Mouse (Mus musculus) heart, adult 2 months (tissue): ENCODE results near the gene Dab1. TPM values are rescaled to one million over a fixed set of nuclear protein-coding genes. Genes with fewer than 3 reads are reported as not detected.

Experiments
- DNase-seq, 2 experiments: peaks; one replicate each; pipeline ENCODE4 v3.0.0; 2021
- H3K27ac ChIP-seq: fragments of 200-600 bp; 2 replicates; pipeline ENCODE4 v1.8.1; 2022
- H3K27me3 ChIP-seq: fragments of 200-500 bp; 2 replicates; pipeline ENCODE4 v1.6.1; 2012; ENCODE audit warnings: mild to moderate bottlenecking, low read length, inconsistent platforms, mixed read lengths; ENCODE audit not compliant: control insufficient read depth, insufficient read depth
- H3K36me3 ChIP-seq: fragments of 200-500 bp; 2 replicates; pipeline ENCODE4 v1.6.1; 2012; ENCODE audit warnings: low read length, inconsistent platforms; ENCODE audit not compliant: control insufficient read depth, insufficient read depth
- H3K4me1 ChIP-seq: fragments of 200-500 bp; 2 replicates; pipeline ENCODE4 v1.6.1; 2011; ENCODE audit warnings: low read length; ENCODE audit not compliant: control insufficient read depth, insufficient read depth
- H3K4me3 ChIP-seq: fragments of 200-600 bp; 2 replicates; pipeline ENCODE4 v1.8.1; 2022
- H3K79me2 ChIP-seq: fragments of 200-500 bp; replicated peaks from 2 replicates; pipeline ENCODE4 v1.6.1; 2012; ENCODE audit warnings: mild to moderate bottlenecking, inconsistent platforms, low read length, moderate library complexity, mixed read lengths; ENCODE audit not compliant: control insufficient read depth, insufficient read depth
- H3K9ac ChIP-seq: fragments of 200-500 bp; 2 replicates; pipeline ENCODE4 v1.6.1; 2012; ENCODE audit warnings: low read depth, mild to moderate bottlenecking, control low read depth, inconsistent platforms, low read length, mixed read lengths
- CTCF ChIP-seq: fragments of 200-600 bp; IDR thresholded peaks from 2 replicates; pipeline ENCODE4 v1.8.1; 2022; ENCODE audit warnings: antibody characterized with exemption, mild to moderate bottlenecking, moderate library complexity
- EP300 ChIP-seq: fragments of 200-500 bp; IDR thresholded peaks from 2 replicates; pipeline ENCODE4 v1.6.1; 2011; ENCODE audit warnings: low read depth, low read length, control low read depth; ENCODE audit not compliant: insufficient read depth
- POLR2A ChIP-seq: fragments of 200-500 bp; IDR thresholded peaks from 2 replicates; pipeline ENCODE4 v1.6.1; 2011; ENCODE audit warnings: mild to moderate bottlenecking, low read depth, low read length, control low read depth; ENCODE audit not compliant: insufficient read depth
- WGBS: fragments of 180-500 bp; shearing (Covaris S2); methylation state at CpG from one replicate; pipeline ENCODE4 v1.1.7; 2018; 5-methylcytosine and 5-hydroxymethylcytosine counted together
- intact Hi-C: fragments of 180-260 bp; cut with DNase I; formaldehyde crosslinking; loops from one replicate; pipeline ENCODE4 v1.15.1; 2025
- polyA plus RNA-seq: library from polyadenylated mRNA; depleted of rRNA; stranded (reverse); fragments of >200 nt; gene quantifications from 2 replicates; pipeline ENCODE4 v1.2.3, GENCODE M21; 2012
- total RNA-seq, 2 experiments: library from RNA; stranded (reverse); gene quantifications; 2 replicates each; pipeline ENCODE4 v1.2.3; 2021

Dab1 gene
- total and polyA plus RNA-seq, 3 experiments, result 0.21 TPM; not detected in 2

DNA sequence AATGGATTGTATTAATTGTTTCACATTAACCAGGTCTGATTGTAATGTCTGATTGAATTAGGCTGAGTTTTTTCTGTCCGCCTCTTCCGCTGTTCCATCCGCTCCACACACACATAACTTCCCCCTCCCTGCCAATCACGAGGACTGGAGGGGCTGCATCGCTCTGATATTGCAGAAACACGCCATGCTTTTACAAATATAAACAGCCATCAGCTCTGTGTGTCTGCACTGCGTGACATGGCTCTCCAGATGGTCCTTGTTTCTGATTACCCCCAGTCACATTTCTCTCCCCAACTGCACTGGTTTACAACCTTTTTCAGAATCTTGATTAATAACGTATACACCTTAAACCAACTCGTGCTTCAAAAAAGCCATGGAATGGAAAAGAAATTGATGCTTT is 831.5 kb downstream of the Dab1 start:
- intact Hi-C loops, result no loop called here
- Histone ChIP-seq H3K27ac (no peak overlapping the region), H3K4me1 (no peaks in the 10 kb centered on the region), H3K9ac (no peak overlapping the region), H3K27me3 (no peaks in the 10 kb centered on the region), H3K79me2 (no peaks in the 10 kb centered on the region), H3K36me3 (no peaks in the 10 kb centered on the region), H3K4me3 (no peak overlapping the region)
- DNase-seq, result no peak
- TF ChIP-seq CTCF, result no peak
- no peak for TF ChIP-seq POLR2A
- no peak for TF ChIP-seq EP300
- WGBS, result 80% methylated on average over 9 of the region's 9 CpGs

DNA sequence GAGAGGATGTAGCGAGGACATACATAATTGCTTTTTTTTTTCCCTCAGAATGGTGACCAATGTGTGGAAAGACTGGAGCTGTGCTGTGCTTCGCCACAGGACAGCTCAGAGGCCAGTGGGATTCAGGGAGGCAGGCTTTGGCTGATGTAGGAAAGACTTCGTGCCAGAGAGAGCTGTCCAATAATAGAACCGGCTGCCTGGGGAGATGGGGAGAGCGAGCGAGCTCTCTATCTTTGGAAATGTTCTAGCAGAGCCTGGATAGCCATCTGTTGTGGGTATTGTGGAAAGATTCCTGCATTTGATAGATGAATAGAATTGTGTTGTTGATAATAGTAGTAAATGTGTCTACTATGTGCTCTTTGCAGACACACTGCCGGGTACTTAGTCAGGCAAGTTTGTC is 833.4 kb downstream of the Dab1 start:
- Histone ChIP-seq H3K9ac (no peak overlapping the region), H3K4me1 (no peaks in the 10 kb centered on the region), H3K27ac (no peak overlapping the region), H3K27me3 (no peaks in the 10 kb centered on the region), H3K36me3 (no peaks in the 10 kb centered on the region), H3K79me2 (no peaks in the 10 kb centered on the region), H3K4me3 (no peak overlapping the region)
- intact Hi-C loops, result no loop called here
- no peak for DNase-seq
- TF ChIP-seq POLR2A, result no peak
- no peak for TF ChIP-seq CTCF
- TF ChIP-seq EP300, result no peak
- WGBS, result 37% methylated on average over 7 of the region's 7 CpGs

DNA sequence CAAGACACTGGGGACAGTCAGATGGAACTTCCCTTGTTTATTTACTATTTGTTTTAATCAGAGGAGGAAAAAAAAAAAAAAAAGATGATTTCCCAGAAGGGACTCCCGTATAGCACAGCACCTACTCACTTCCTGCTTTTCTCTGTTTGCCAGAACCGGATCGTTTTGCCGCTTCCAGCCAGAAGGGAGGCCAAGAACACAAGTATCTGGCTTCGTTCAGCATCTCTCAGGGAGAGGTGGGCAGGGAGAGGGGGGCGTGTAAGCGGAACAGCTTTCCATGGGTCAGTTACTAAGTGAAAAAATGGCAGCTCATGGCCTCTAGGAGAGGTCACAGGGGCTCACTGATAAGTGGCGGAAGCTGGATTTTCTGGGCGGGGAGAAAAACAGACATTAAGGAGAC is 836.0 kb downstream of the Dab1 start:
- no peaks in the 10 kb centered on the region for H3K79me2 ChIP-seq
- H3K4me3 ChIP-seq, result no peak overlapping the region
- H3K27ac ChIP-seq, result no peak overlapping the region
- H3K27me3 ChIP-seq, result no peaks in the 10 kb centered on the region
- H3K36me3 ChIP-seq, result no peaks in the 10 kb centered on the region
- 37% methylated on average over 9 of the region's 9 CpGs for WGBS
- intact Hi-C loops, result no loop called here
- no peaks in the 10 kb centered on the region for H3K4me1 ChIP-seq
- no peak for DNase-seq
- no peak for TF ChIP-seq POLR2A
- TF ChIP-seq CTCF, result no peak
- no peak for TF ChIP-seq EP300
- H3K9ac ChIP-seq, result no peak overlapping the region

DNA sequence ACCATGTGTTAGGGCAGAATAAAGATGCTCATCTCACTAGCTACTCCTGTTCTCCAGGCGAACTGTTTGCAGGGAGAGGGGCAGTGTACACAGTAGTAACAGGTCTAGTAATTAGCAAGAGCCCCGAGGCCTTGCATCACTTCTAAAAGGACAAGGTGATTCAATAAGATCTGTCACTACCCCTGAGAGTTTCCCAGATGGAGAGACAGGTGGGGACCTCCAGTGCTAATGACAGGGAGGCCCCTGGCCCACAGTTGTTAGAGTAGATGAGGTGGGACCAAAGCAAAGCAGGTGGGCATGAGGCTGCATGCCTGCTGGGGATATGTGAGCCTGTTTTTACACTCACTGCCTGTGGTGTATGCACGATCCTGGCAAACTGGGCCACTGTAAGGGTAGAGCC is 836.6 kb downstream of the Dab1 start:
- no peak overlapping the region for H3K9ac ChIP-seq
- no peaks in the 10 kb centered on the region for H3K4me1 ChIP-seq
- no peak for TF ChIP-seq EP300
- TF ChIP-seq CTCF, result no peak
- TF ChIP-seq POLR2A, result no peak
- no peak overlapping the region for H3K27ac ChIP-seq
- no peaks in the 10 kb centered on the region for H3K79me2 ChIP-seq
- no peak overlapping the region for H3K4me3 ChIP-seq
- no peaks in the 10 kb centered on the region for H3K27me3 ChIP-seq
- no peaks in the 10 kb centered on the region for H3K36me3 ChIP-seq
- DNase-seq, result no peak
- intact Hi-C loops, result no loop called here
- 74% methylated on average over 3 of the region's 3 CpGs for WGBS

DNA sequence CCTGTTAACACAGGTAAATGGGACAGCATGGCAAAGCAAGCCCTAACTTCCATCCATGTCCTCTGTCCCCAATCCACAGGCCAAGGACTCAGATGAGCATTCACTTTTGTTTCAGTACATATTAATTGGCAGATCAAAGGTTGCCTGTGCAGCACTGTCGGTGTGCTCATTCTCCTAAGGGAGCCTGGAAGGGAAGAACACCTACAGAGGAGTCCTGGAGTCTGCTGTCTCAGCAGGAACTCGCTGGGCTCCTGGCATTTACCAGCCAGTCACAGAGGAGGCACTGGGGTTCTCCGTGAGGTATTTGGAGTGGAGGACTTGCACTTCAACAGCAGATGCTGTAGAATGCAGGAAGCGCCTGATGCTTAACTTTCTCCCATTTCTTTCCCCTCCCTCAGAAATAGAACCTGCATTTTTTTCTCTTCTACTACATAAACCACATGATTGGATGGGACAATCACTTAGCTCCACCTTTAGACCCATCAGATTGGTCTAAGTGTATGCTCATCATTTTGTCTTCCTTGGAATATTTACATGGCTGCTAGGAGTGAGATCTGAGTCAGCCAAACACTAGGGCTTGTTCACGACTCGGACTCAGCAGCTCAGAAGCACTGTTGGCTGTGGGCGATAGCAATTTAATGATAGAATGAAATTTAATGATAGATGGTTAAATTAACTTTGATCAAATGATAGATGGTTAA is 837.2 kb downstream of the Dab1 start:
- DNase-seq, result no peak

DNA sequence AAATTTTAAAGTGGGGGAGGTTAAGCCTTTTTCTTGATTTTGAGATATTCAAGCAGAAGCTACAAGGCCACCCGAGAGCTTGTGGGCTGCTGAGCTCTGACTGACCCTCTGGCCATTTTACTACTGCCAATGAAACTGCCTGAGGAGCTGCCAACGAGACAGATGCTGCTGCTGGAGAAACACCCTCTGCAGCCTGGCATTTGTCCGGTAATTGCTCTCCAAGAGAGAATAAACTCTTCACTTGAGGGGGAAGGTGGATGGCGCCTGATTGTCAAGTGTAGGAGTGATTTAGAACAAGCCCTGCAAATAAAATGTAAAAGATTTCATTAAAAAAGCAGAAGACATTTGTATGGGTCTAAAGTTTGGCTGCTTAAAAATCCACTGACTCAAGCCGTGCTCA is 839.6 kb downstream of the Dab1 start:
- H3K9ac ChIP-seq, result no peak overlapping the region
- no peak overlapping the region for H3K4me3 ChIP-seq
- intact Hi-C loops, result no loop called here
- no peaks in the 10 kb centered on the region for H3K36me3 ChIP-seq
- H3K27me3 ChIP-seq, result no peaks in the 10 kb centered on the region
- TF ChIP-seq EP300 (no peak), CTCF (no peak), POLR2A (no peak)
- H3K27ac ChIP-seq, result no peak overlapping the region
- no peaks in the 10 kb centered on the region for H3K4me1 ChIP-seq
- H3K79me2 ChIP-seq, result no peaks in the 10 kb centered on the region
- WGBS, result 69% methylated on average over 5 of the region's 5 CpGs
- no peak for DNase-seq

More for the DNA sequence above, 837.2 kb downstream of the Dab1 start:
- Histone ChIP-seq H3K4me3 (no peak overlapping the region), H3K27me3 (no peaks in the 10 kb centered on the region), H3K36me3 (no peaks in the 10 kb centered on the region), H3K9ac (no peak overlapping the region), H3K4me1 (no peaks in the 10 kb centered on the region), H3K27ac (no peak overlapping the region), H3K79me2 (no peaks in the 10 kb centered on the region)
- TF ChIP-seq CTCF, result no peak
- no peak for TF ChIP-seq EP300
- TF ChIP-seq POLR2A, result no peak
- WGBS, result 82% methylated on average over 7 of the region's 7 CpGs
- intact Hi-C loops, result no loop called here
